Mouse (Mus musculus): ENCODE results near the gene Cpz. TPM values are rescaled to one million over a fixed set of nuclear protein-coding genes. Genes with fewer than 3 reads are reported as not detected.

Cpz gene
- polyA plus RNA-seq, 1 experiment, result 1.0 TPM

DNA sequence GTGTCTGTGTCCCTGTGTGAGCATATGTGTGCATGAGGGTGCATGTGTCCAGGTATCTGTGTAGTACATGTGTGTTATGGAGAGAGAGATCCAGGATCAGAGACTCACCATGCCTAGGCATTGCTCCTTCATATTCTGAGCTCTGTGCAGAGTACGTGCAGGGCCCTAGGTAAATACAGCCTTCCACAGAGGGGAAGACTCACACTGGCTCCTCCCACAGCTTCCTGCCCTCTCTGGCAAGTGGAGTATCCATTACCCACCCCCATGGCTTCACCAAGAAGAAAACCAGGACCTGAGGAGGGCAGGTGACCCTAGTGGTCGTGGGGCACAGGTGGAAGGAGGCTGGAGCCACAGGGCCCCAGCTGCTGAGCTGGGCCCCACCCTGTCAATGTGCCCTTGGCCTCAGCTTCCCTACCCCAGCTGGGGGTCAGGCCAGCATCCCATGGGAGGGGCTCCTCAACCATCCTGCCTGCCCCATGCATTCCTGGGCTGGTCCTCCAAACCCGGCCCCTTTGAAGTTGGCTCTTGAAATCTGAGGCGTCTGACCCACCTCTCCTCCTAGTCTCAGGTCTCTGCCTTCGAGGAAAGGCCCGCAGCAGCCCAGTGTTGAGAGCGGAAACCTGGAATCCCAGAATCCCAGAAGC, 54.5 kb downstream of the Cpz start:
- 33% methylated on average over 7 of the region's 7 CpGs for WGBS
- no peak for TF ChIP-seq CTCF (IDR thresholded peaks at IDR 0.05; ENCODE audit: borderline replicate concordance, control insufficient read depth, extremely low read depth, insufficient read depth, low read length, poor library complexity)
- TF ChIP-seq POLR2A (IDR thresholded peaks at IDR 0.05; ENCODE audit: control insufficient read depth, extremely low read depth, insufficient read depth, low read length, poor library complexity), result no peak
- H3K36me3 ChIP-seq (ENCODE audit: control insufficient read depth, insufficient read depth, low read length), result no peaks in the 10 kb centered on the region
- no peak overlapping the region for H3K27ac ChIP-seq (ENCODE audit: control insufficient read depth, insufficient read depth, low read length)
- DNase-seq, result no peak
- no peaks in the 10 kb centered on the region for H3K27me3 ChIP-seq (ENCODE audit: control insufficient read depth, insufficient read depth, low read length)
- H3K4me3 ChIP-seq (ENCODE audit: control insufficient read depth, insufficient read depth, low read length), result no peak overlapping the region
- no peaks in the 10 kb centered on the region for H3K4me1 ChIP-seq (replicated peaks; ENCODE audit: control insufficient read depth, insufficient read depth, low read length)

GRCm38 (mm10) chr5:35465966-35466635, 59.4 kb downstream of the Cpz start:
- Histone ChIP-seq H3K36me3 (ENCODE audit: control insufficient read depth, insufficient read depth, low read length) (no peaks in the 10 kb centered on the region), H3K4me3 (ENCODE audit: control insufficient read depth, insufficient read depth, low read length) (no peak overlapping the region), H3K27me3 (ENCODE audit: control insufficient read depth, insufficient read depth, low read length) (no peaks in the 10 kb centered on the region), H3K4me1 (replicated peaks; ENCODE audit: control insufficient read depth, insufficient read depth, low read length) (peaks cover 4% of the 10 kb centered on the region), H3K27ac (ENCODE audit: control insufficient read depth, insufficient read depth, low read length) (no peak overlapping the region)
- 49% methylated on average over 21 of the region's 21 CpGs for WGBS
- no peak for DNase-seq
- TF ChIP-seq CTCF (IDR thresholded peaks at IDR 0.05; ENCODE audit: borderline replicate concordance, control insufficient read depth, extremely low read depth, insufficient read depth, low read length, poor library complexity) (no peak), POLR2A (IDR thresholded peaks at IDR 0.05; ENCODE audit: control insufficient read depth, extremely low read depth, insufficient read depth, low read length, poor library complexity) (no peak)

- DNase-seq, result no peak
- Histone ChIP-seq H3K27me3 (ENCODE audit: control insufficient read depth, insufficient read depth, low read length) (no peaks in the 10 kb centered on the region), H3K4me3 (ENCODE audit: control insufficient read depth, insufficient read depth, low read length) (no peak overlapping the region), H3K36me3 (ENCODE audit: control insufficient read depth, insufficient read depth, low read length) (no peaks in the 10 kb centered on the region), H3K4me1 (replicated peaks; ENCODE audit: control insufficient read depth, insufficient read depth, low read length) (peaks cover 4% of the 10 kb centered on the region), H3K27ac (ENCODE audit: control insufficient read depth, insufficient read depth, low read length) (no peak overlapping the region)
- no peak for TF ChIP-seq CTCF (IDR thresholded peaks at IDR 0.05; ENCODE audit: borderline replicate concordance, control insufficient read depth, extremely low read depth, insufficient read depth, low read length, poor library complexity)
- TF ChIP-seq POLR2A (IDR thresholded peaks at IDR 0.05; ENCODE audit: control insufficient read depth, extremely low read depth, insufficient read depth, low read length, poor library complexity), result no peak
- 33% methylated on average over 8 of the region's 8 CpGs for WGBS
Observed at GRCm38 (mm10) chr5:35462081-35462480, 63.4 kb downstream of the Cpz start.

DNA sequence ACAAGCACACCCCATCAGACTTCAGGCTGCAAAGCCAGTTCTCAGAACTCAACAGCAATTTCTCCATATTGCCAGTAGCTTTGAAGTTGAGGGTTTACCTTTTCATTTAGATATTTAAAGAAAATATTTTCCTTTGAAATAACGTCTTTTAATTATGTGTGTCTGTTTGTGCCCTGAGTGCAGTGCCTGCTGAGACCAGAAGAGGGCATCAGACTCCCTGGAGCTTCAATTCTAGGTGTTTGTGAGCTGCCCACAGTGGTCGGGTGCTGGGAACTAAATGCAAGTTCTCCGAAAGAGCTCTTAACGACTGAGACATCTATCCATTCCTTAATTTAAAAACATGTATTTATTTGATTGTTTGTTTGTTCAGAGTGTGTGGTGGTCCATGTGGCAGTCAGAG, 65.7 kb downstream of the Cpz start:
- Histone ChIP-seq H3K4me3 (ENCODE audit: control insufficient read depth, insufficient read depth, low read length) (no peak overlapping the region), H3K4me1 (replicated peaks; ENCODE audit: control insufficient read depth, insufficient read depth, low read length) (peaks cover 4% of the 10 kb centered on the region), H3K27ac (ENCODE audit: control insufficient read depth, insufficient read depth, low read length) (no peak overlapping the region), H3K36me3 (ENCODE audit: control insufficient read depth, insufficient read depth, low read length) (no peaks in the 10 kb centered on the region), H3K27me3 (ENCODE audit: control insufficient read depth, insufficient read depth, low read length) (no peaks in the 10 kb centered on the region)
- no peak for DNase-seq
- TF ChIP-seq POLR2A (IDR thresholded peaks at IDR 0.05; ENCODE audit: control insufficient read depth, extremely low read depth, insufficient read depth, low read length, poor library complexity), result no peak
- no peak for TF ChIP-seq CTCF (IDR thresholded peaks at IDR 0.05; ENCODE audit: borderline replicate concordance, control insufficient read depth, extremely low read depth, insufficient read depth, low read length, poor library complexity)
- whole genome bisulfite sequencing, result 72% methylated on average over 4 of the region's 4 CpGs

GRCm38 (mm10) chr5:35458267-35458666, 67.2 kb downstream of the Cpz start:
- H3K27me3 ChIP-seq (ENCODE audit: control insufficient read depth, insufficient read depth, low read length), result no peaks in the 10 kb centered on the region
- H3K4me1 ChIP-seq (replicated peaks; ENCODE audit: control insufficient read depth, insufficient read depth, low read length), result peaks cover 4% of the 10 kb centered on the region
- H3K4me3 ChIP-seq (ENCODE audit: control insufficient read depth, insufficient read depth, low read length), result no peak overlapping the region
- no peak for DNase-seq
- TF ChIP-seq CTCF (IDR thresholded peaks at IDR 0.05; ENCODE audit: borderline replicate concordance, control insufficient read depth, extremely low read depth, insufficient read depth, low read length, poor library complexity), result no peak
- TF ChIP-seq POLR2A (IDR thresholded peaks at IDR 0.05; ENCODE audit: control insufficient read depth, extremely low read depth, insufficient read depth, low read length, poor library complexity), result no peak
- no peak overlapping the region for H3K27ac ChIP-seq (ENCODE audit: control insufficient read depth, insufficient read depth, low read length)
- H3K36me3 ChIP-seq (ENCODE audit: control insufficient read depth, insufficient read depth, low read length), result no peaks in the 10 kb centered on the region
- 59% methylated on average over 3 of the region's 3 CpGs for WGBS

DNA sequence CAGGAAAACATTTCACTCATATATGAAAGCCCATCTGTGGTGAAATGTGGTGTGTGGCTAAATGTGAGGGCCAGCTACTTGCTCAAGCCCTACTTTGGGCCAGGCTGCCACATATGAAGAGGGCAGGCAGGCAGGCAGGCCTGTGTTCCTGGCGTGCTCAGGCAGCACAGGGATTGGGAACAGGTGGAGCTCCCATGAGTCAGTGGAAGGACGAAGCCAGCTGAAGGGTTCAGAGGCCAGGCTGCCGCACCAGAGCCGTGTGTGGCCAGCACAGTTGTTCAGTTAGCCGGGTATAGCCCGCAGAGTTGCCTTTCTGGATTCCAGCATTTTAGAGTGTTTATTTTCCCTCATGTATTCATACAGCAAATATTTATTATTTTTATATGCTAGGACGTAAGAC, 68.1 kb downstream of the Cpz start:
- no peak for DNase-seq
- Histone ChIP-seq H3K36me3 (ENCODE audit: control insufficient read depth, insufficient read depth, low read length) (no peaks in the 10 kb centered on the region), H3K27ac (ENCODE audit: control insufficient read depth, insufficient read depth, low read length) (no peak overlapping the region), H3K4me3 (ENCODE audit: control insufficient read depth, insufficient read depth, low read length) (no peak overlapping the region), H3K4me1 (replicated peaks; ENCODE audit: control insufficient read depth, insufficient read depth, low read length) (peaks cover 3% of the 10 kb centered on the region), H3K27me3 (ENCODE audit: control insufficient read depth, insufficient read depth, low read length) (no peaks in the 10 kb centered on the region)
- WGBS, result 91% methylated on average over 7 of the region's 7 CpGs
- no peak for TF ChIP-seq CTCF (IDR thresholded peaks at IDR 0.05; ENCODE audit: borderline replicate concordance, control insufficient read depth, extremely low read depth, insufficient read depth, low read length, poor library complexity)
- no peak for TF ChIP-seq POLR2A (IDR thresholded peaks at IDR 0.05; ENCODE audit: control insufficient read depth, extremely low read depth, insufficient read depth, low read length, poor library complexity)
